Mouse (Mus musculus): Measurements from ENCODE around the gene Dcaf8.

The Dcaf8 gene

DNA sequence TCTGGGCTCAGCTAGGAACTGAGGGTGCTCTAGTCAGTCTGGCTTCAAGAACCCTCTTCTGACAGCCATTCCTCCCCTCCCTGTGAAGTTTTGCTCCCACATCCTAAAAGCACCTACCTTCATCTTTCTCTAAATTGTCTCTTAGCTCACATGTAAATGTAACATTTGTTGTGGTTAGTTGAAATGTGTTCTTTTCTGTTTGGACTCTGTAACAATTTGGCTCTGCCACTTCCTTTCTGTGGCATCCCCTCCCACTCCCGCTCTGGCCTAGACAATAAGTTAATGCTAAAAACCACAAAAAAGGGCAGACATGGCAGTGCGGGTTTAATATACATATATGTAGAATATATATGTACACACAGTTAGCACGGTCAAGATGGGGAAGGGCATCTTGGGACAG is 49.3 kb downstream of the Dcaf8 start:
- DNase-seq: no peak

DNA sequence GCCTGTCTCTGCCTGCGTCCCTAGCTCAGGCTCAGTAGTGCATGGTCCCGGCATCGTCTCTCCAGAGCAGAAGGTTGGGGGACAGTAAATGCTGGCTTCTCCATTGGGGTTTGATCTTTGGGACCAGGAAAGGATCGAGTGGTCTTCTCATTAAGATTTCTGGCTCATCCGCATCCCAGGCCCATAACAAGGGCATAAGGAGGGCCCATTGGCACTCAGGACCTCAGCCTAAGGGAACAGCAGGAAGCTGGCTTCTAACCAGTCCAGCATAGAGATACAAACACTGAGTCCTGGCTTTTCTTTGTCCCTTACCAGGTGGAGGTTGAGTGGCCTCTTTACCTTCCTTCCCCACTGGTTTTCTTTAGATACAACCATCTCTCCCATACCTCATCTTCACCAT is 50.0 kb downstream of the Dcaf8 start:
- no peak for DNase-seq

DNA sequence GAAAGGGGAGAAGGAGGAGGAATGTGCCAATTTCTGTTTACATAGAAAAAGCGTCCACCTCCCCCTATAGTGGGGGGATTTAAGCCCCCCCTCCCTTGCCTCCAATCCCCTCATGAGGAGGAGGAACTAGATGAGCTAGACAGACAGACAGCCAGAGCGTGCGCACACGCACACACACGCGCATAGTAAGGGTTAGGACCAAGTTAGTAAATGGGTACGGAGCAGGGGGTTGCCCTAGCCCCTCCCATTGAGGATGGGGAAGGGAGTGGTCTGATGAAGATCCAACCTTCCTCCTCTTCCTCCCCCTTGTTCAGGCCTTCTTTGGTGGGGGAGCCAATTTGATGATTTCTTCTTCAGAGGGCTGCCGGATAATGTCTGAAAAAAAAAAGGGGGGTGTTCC is 50.4 kb downstream of the Dcaf8 start:
- DNase-seq: no peak

DNA sequence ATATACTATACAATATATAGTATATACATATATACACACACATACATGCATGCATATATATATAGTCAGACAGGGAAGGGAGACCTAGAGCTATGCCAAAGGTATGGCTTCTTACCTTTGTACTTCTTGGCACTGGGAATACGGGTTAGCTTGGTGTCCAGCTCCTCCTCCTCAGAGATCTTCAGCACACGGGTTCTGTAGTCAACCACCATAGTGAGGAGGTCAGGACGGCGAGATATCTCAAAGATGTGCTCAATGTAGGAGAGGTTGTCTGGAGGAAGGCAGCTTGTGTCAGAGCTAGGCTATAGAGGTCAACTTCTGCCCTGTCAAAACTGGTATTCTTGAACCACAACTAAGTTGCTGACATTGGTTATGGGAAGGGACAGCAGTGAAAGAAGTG is 51.1 kb downstream of the Dcaf8 start:
- DNase-seq: no peak

DNA sequence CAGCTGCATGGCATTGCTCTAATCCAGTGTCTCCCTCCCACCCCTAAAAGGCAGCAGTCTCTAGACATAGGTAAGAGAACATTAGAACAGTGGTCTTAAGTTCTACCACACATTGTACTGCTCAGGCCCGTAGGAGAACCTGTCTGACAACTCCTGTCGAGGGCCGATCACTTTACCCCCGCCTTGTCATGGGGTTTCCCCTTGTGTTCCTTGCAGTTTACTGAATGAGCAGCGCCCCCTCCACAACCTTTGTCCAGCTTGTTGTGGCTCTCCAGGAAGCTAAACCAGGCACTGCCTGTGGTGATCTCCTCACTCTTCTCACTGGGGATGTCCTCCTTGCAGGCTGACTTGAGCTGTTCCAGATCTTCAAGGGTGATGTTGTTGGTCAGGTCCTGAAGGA is 52.3 kb downstream of the Dcaf8 start:
- DNase-seq: no peak

DNA sequence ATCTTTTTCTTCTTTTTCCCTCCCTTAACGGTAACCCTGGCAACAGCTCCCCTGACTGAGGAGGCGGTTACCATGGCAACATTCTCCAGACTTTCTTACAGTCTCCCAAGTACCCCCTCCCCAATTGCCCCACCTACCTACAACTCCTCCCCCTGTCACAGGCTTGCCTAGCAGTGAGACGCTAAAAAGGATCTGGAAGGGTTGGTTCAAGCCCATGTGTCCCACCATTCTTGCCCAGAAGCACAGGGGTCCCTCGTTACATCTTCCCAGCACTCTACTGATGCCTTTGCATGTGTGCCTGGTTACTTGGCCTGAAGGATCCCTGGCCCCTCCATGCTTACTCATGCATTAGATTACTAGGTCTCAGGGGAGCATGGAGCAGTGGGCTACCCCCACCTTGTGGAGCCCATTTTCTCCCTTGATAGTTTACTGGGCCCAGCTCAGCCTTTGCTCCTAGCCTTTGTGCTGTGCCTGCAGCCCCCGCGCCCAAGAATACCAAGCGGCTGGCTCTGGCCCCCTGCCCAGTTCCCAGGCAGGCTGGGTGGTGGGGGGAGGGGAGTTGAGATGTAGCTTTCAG is 53.1 kb downstream of the Dcaf8 start:
- no peak for DNase-seq

DNA sequence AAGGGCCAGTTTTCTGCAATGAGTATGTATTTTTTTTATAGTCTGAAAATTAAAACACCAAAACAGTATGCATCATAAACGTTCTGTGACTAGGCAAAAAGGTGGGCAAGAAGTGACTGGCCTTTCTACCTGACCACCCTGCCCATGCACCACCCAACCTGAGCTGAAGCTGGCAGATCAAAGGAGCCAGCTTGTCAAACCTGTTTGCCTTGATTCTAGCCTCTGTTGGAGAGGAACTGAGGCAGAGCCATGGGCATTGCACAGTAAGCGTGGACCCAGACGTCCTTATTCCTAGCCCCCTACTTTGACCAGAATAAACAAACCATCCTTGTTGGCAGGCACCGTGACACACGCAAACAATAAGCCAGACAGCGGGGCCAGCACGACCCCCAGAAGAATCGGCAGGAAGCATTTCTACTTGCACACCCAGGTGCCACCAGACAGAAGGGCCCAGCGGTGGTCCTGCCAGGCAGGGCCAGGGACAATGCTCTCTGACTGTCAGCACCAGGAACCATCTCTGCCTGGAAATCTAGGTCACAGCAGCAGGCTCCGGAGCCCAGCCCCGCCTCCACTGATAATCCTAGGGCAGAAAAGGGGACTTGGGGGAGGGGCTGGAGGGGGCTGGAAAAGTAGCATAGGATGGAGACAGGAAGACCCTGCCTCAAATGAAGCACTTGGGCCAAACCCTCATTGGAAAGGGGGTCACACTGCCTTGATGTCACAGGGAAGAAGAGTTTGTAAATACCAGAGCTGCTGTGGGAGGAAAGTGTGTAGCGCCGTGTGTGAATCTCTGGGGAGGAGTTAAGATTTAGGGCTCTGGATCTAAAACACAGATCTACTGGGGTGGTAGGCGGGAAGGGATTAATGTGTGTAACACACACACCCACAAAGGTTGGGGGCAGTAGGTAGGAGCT is 54.3 kb downstream of the Dcaf8 start:
- DNase-seq: no peak

DNA sequence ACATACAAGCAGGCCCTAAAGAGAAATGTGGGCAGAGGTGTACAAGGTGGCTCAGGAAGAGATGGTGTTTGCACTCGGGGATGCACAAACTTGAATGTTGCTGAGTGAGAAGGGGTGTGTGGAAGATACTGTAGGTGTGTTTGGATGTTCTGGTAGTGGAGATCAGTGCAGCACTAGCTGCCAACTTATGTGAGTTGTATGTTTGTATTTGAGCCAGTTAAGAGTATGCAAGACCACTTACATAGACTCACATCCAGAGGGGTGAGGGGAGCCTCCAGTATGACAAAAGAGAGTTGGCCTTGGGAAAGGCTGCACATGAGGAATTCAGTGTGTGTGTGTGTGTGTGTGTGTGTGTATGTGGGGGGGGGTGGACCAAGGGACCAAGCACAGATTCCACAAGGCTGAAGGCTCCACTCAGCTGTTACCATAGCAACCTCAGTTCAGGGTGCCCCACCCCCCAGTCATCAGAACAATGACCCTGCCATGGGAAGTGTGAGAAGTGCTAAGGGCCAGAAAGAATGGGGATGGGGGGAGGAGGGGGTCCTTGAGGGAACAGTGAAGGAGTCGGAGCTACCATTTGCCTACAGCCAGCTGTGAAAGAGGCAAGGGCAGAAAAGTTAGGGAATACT is 55.1 kb downstream of the Dcaf8 start:
- no peak for DNase-seq

DNA sequence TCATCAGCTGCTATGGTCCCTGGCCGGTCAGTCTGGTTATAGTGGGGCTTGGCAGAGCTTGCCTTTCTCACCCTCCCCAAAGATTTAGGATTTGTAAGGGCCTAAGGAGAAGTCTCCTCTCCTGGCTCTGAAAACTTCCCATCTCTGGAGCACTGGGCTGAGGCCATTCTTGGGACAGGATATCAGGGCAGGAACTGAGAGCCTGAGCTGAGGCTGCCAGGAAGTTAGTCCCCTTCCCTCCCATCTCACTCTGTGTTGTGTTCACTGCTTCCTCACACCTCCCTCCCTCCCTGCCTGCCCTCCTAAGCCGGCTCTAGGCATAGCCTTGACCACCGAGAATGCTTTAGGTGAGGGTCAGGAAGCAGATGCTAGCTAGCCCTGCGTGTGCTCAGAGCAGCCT is 55.7 kb downstream of the Dcaf8 start:
- no peak for DNase-seq

DNA sequence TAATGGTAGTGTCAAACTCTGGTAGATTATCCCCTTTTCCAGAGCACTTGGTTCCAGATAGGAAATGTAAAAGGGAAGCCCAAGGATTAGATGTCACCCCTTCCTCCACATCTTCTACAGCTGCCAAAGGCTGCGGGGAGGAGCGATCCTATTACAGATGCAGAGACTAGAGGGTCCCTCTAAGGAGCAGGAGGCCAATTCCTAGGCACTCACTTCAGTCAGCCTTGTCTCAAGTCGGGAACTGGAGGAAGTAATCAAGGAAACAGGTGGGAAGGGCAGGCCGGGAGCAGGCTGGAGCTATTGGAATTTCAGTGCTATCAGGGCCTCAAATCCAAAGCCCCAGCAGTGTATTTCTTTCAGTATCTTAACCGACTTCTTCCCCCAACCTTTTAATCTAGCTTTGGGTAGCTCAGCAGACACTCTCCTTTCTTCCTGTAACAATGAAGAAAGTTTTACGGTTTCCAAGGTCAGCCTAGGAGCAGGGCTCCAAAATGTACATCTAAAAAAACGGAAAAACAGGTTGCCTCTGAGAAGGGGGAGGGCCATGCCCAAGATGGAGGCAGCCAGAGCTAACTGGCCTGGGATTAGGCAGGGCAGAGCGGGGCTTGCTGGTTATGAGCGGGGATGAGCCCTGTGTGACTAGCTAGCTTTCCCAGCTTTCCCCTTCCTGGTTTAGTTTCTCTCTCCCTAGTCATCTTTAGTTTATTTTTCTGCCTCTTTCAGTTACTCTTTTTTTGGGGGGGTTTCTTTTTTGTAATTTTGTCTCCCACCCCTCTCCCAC is 56.3 kb downstream of the Dcaf8 start:
- DNase-seq: no peak

DNA sequence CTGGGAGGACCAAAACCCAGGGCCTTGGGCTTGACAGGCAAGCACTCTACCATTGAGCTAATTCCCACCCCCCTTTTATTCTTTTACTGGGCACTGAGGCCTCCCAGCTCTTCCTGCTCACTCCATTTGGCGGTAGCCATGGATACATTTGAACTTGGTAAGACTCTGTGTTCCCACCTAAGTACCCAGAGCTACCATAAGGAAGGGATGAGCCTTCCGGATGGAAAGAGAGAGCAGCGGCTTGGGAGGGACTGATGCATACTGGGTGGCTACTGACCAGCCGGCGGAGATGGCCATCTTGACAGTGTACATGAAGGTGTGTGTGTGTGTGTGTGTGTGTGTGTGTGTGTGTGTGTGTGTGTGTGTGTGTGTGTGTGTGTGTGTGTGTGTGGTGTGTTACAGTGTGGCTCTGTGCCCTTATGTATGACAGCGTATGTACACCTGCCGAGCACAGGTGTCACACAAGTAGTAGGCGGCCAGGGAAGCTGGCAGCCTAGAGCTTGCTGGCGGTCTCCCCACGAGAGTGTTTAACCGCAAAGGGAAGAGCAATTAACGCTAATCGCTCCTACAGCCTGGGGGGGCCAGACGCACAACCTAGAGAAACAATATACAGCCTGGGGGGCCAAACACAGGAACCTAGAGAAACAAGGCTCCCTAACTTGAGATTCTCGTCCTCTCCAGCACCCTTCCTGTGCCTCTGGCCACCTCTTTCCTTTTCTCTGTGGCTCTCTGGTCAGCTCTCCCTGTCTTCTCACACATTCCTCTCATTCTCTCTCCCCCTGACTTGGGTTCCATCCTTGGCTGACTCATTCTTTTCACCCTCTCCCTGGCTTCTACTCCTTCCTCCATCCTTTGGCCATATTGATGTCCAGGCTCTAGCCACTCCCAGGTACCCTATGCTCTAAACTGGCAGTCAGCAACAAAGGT is 57.2 kb downstream of the Dcaf8 start:
- no peak for DNase-seq

DNA sequence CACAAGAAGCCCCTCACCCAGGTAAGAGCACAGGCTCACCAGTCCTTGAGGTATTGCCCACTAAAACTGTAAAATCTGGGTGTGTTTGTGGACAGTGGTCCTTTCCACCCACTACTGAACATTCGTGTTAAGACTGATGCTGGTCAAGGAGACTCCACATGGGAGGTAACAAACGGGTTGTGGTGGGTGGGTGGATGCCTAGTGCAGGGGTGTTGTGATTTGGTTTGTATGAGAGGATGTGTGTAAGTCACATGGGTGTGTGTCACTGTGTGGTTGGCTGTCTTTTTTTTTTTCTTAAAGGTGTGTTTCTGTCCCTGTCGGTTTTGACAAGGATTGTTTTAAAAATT is 57.8 kb downstream of the Dcaf8 start:
- no peak for DNase-seq

DNA sequence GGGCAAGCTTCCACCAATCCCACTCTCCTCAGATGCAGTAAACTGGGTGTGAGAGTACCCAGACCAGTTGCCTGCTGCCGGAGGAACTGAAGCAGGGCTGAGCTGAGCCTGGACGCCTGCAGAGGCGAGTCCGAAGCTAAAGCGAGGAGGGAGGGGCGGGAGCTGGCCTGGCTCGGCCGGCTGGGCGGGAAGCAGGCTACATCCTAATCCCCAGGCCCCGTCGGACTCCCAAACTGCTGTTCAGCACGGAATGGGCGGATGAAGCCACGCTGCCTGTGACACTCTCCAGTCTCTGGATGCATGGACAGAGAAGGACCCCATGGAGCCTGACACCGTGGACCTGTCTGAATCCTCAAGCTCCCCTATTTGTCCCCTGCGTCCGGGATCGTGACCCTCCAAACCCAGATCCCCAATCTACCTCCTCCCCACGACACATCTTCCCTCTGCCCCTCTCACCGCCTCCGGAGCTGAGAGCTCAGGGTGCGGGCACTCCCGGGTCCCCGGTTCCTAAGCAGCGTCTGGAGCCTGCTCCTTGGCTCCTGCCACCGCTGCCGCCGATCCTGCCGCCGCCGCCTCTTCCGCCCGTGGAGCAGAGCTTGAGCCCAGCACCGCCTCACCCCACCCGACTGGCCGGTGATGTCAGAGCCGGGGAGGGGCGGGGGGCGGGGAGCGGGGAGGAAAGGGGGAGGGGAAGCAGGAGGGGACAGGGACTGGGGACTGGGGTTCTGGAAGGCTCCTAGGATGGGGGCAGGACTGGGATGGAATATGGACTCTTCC is 58.4 kb downstream of the Dcaf8 start, which contains the start of gene Pea15a:
TSS of gene Pea15a (minus strand) at position 664 of the 777 bp plus-strand sequence.
- peak; percentile 66 to 77 for DNase-seq

DNA sequence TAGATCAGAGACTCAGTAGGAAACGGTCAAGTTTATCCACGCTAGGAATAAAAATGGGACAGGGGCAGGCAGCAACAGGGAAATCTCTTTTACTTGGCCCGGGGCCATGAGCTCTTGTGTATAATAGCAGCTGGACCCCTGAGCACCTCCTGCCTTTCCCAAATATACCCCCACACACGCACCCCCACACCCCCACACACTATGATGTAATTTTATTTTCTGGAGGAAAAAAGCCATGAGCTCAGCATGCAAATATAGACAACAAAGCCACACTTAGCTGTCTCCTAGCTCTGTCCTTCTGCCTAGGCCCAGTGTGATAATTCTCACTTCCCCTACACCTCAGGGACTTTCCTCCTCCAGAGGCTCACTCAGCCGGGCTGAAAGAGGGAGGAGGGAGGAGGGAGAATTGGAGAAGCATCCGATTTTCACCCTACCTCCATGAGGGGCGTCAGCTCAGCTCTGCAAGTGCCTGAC is 59.3 kb downstream of the Dcaf8 start:
- no peak for DNase-seq

DNA sequence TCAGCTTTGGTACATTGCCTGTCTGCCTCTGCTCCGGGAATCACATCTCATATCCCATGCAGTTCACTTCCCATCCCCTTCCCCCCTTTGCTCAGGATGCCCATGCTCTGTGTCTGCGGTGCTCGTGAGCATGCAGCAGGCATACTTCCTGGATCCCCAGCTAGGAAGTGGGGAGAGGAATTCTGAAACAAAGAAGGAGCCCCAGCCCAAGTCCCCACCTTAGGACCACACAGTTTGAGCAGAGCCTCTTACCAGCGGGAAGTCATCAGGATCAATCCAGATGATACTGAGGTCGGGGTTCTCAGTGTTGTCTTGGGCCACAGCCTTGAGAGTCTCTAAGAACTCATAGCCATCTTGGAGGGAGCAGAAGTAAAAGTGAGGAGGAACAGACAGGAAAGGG is 64.9 kb downstream of the Dcaf8 start:
- DNase-seq: no peak

DNA sequence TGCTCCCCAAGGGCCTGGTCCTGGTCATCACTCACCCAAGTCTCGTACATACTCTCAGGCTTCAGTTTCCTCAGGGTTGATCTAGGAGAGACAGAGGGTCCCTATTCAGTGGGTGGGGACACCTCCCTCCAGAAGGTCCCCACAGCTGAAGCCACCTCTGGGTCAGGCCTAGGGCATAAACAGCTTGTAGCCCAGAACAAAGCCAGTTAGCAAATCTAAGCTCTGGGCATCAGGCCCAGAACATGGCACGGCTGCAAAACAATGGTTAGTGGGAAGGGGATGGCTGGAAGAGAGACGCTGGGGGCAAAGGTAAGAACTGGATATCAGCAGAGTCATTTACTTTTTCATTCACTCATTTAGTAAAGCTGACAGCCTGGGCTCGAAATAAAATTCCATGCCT is 65.9 kb downstream of the Dcaf8 start:
- no peak for DNase-seq

DNA sequence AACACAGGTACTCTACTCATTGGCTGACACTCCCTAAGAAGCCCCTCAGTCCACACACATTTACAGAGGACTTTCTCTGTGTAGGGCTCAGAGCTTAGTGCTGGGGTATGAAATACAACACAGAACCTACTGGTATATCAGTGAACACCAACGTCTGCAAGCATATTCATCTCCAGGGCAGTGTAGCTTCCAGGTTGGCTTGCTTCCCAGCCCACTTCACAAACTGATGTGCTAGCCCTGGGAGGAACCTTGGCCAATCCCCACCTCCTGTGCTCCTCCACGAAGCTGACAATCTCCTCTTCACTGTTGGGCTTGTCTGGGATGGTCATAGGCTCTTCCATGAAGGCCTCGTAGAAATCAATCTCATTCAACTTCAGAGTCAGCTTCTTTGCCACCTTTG is 66.9 kb downstream of the Dcaf8 start:
- no peak for DNase-seq

DNA sequence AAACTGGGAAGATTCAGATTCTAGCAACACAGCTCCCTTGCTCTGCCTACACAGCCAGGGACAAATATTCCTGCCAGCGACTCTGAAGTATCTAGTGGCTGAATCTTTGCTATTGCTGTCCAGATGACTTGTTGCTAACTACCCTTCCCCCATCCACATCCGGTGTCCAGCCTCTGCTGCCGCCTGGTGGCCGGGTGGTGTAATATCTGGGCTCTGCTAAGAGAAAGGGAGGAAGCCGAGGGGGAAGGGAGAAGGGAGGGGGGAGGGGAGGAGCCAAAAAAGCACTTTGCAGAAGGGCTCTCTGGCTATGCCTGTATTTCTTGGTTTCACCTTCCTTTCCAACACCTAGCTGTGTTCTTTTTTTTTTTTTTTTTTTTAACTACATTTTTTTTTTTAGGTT is 69.3 kb downstream of the Dcaf8 start:
- peak; percentile 92 to 93 for DNase-seq

DNA sequence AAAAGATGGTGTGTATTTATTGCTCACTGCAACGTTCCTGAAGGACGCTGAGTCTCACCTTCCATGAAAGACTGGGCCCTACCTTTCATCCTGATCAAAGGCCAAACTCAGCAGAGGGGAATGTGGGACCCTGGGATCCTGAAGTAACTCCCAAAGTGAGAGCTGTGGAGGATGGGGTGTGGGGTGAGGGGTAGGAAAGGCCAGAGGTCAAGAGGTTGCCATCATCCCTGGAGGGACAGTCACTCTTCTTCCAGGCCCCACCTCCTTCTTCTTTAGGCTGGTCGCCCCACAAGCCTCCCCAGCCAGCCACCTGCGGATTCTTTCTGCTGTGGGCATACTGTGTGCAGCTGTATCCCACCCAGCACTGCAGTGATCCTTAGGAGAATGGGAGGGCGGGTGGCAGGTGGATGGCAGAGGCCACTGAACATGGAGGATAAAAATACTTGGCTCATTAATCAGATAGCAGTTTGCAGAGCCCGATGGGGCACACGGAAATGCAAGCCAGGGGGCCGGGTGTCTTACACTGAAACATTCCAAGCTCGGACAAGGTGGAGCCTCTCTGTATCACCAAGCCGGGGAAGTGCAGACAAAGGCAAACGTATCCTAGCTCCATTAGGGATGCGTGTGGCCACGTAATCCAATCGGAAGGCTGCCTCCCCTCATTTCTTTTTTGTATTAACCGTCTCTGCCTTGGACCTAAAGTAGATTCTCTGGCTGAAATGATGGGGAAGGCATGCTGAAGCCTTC is 70.5 kb downstream of the Dcaf8 start:
- no peak for DNase-seq

All from thymus, postnatal 36 days (tissue).